Mouse (Mus musculus) left cerebral cortex, adult 11 months (tissue): Measurements from ENCODE around the gene Gstm7.
"Not testable (repeated sequence)": the region's sequence is repeated elsewhere in the genome, so short reads cannot be mapped to it uniquely, and the experiment has no call there.

Experiments used
- DNase-seq: peaks from one replicate; pipeline ENCODE4 v3.0.0; 2022; ENCODE audit warnings: low spot score

The Gstm7 gene

DNA sequence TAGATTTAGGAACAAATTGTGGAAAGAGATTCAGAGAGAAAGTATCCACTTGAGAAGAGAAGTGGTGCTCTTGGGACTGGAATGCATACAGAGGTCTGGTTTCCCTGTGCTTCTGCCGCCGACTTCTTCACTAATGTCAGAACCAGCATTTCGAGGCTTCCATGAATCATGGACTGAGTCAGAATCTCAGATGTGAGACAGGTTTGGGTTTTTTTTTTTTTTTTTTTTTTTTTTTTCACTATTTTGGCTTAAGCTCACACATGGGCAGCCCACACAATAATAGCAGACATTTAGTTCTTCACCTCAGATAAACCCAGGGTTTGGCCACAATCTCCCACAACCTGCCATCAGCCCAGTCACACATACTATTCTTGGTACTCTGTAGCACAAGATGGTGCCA lies 3.7 kb upstream of the Gstm7 start:
- DNase-seq: no peak

DNA sequence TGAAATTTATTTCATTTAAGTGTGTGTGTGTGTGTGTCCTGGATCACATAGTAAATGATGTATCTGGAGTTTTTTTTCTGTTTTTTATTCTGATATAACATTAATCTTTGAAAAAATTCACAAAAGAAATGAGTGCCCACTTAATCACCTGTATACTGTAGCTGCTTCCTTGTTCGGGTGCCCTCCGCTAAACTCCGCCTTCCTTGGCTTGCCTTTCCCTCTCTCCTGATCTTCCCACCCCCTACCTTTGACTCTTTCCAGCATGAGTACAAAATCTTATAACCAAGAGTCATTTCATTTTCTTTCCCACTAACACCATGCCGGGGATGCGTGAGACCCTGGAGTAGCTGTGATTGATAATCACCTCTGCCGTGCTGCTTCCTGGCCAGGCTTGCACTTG lies 511 bp upstream of the Gstm7 start:
- no peak for DNase-seq

DNA sequence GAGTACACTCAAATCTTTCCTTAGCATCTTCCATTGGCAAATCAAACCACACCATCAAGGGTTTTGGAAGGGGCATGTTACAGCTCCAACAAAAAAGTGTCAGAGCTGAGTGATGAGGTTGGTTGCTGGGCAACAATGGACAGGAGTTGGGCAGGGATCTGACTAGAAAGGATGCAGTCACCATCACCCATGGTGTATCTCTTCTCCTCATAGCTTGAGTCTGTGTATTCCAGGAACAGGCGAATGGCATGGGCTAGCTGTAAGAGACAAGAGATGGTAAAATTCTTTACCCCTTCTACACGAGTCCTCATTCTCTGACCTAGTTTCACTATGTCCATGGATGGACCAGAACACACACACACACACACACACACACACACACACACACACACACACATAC lies 483 bp downstream of the Gstm7 start:
- no peak for DNase-seq

DNA sequence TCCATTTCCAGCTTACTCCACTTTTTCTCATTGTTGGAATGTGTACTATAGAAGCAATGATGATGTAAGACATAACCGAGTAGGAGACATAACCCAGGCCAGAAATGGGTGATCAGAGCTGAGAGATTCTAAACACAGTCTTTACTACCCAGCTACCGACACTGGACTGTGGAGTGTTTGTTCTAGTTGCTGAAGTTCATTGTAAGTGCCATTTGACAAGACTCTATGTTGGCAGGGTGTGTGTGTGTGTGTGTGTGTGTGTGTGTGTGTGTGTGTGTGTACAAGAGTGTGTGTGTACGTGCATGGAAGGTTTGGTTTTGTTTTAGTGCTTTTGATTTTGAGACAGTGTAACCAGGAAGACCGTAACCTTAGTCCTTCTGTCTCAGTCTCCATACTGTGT lies 1.9 kb downstream of the Gstm7 start:
- DNase-seq: no peak

DNA sequence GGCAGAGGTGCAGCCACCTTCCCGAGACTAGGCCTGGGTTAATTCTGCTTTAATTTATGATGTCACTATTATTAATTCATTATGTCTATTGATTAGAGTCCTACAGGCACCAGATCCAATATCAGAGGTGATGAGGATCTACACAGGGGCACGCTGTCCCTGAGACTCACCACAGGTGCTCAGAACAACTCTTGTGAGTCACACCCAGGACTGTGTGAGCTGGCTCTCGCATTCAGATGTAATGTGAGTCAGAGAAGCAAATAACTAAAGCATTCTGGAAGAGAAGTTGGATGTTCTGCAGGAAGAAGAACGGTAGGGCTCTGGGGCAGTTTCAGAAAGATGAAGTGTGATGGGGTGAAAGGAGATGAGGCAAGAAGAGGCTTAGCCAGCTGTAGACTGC lies 2.4 kb downstream of the Gstm7 start:
- no peak for DNase-seq

DNA sequence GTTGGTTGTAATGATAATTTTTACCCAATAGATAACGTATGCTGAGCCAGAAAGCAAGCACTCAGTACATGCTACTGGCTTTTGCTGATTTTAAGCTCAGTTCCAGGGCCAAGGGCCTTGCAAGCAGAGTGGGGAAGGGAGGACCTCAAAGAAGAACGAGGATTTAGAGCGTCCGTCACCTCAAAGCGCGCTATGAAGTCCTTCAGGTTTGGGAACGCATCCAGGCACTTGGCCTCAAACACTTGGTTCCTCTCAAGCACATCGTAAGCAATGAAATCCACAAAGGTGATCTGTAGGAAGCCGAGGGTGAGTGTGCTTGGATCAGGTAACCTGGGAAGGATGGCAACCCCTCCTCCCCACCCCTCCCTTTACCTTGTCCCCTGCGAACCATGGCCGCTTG lies 2.9 kb downstream of the Gstm7 start:
- no peak for DNase-seq

DNA sequence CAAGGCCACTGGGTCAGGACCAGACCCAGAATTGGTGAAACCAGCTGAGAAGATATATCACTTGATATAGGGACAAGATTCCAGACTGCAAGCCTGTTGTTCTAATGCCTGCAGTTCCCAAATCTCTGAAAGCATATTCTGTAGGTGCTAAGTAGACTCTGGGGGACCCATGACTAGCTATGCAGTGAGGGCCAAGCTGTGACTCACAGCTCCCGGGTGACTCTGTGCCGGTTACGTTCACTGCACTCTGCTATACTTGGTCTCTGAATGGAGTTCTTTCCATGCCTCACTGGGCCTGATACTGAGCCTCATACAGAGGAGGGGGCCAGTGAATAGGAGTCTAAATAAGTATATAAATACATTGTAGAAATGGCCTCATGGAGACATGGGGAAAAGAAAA lies 3.8 kb downstream of the Gstm7 start:
- DNase-seq: no peak

DNA sequence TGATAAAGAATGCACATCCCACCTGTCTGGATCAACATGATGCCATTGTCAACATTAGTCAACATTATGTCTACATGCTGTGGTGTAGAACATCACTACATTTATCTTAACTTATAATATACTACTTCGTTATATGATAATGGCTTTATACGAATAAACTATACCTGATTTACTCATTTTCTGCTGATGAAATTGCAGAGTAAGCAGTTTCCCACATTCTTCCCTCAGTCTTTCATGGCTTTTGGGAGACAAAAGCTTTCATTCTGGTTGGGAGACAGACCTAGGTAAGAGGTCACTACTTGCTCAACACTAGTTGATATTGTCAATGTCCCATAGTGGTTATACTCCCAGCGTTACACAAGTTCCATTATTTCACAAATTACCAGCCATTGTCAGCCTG lies 6.3 kb downstream of the Gstm7 start:
- no peak for DNase-seq

DNA sequence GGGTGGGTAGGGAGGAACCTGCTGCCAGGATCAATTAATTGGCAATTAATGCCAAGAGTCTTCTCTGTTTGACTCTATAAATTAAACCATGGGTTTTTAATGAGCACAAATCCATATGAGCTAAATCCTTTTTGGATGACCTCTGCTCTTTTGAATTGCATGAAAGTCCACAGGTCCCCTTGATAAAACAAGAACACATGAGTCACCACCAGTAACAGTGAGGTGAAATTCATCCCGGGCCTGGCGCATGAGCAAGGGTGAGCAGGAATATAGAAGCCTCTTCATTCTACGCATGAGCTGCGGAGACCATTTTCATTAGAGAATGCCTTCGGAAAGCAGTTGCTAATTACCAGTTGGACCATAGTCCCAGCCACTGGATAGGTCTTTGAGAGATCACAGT lies 11.3 kb downstream of the Gstm7 start:
- no peak for DNase-seq

DNA sequence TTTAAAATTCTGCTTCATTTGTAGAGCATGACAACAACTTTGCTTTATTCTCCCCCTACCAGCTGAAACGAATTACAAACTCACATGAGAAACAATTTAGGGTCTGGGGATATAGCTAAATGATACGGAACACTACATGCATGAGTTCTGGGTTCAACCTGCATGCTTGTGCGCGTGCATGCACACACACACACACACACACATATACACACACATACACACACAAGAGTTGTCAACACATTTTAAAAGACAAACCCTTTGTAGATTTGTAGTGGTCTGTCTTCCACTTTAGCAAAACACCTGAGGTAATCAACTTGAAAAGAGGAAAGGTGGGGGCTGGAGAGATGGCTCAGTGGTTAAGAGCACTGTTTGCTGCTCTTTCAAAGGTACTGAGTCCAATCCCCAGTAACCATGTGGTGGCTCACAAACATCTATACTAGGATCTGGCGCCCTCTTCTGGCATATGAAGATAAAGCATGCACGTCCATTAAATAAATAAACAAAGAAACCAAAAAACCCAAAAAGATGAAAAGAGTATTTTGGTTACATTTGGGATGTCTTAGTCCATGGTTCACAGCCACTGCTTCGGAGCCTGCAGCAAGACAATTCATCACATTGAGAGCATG lies 13.7 kb downstream of the Gstm7 start:
- DNase-seq: no peak

DNA sequence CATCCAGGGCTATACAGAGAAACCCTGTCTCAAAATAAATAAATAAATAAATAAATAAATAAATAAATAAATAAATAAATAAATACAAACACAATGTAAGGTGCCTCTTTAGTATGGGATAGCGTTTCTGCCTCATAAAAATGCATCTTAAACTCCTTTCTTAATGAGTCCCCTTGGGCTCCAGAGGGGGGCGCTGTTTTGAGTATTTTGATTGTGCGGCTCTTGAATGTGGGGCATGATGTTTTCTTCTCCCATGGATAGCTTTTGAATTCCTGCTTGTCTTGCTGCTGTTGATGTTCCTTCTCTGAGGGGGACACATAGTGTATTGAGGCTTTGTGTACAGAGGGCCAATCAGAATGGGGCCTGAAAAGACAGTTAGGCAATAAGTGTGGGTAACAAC lies 14.5 kb downstream of the Gstm7 start:
- no peak for DNase-seq

DNA sequence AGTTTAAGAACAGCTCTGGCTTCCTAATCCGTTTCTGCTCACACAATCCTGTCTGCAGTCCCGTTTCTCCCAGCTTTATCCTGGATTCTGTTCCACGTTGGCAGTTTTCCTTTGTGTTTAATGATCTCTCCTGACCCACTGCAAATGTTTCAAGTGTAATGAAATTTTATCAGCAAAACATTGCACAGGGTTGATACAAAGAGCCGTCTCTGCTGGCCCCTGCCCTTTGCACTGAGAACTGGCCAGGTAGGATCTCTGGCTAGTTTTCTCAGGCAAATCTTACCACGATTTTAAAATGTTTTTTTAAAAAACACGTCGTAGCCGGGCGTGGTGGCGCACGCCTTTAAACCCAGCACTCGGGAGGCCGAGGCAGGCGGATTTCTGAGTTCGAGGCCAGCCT lies 14.9 kb downstream of the Gstm7 start:
- no peak for DNase-seq

DNA sequence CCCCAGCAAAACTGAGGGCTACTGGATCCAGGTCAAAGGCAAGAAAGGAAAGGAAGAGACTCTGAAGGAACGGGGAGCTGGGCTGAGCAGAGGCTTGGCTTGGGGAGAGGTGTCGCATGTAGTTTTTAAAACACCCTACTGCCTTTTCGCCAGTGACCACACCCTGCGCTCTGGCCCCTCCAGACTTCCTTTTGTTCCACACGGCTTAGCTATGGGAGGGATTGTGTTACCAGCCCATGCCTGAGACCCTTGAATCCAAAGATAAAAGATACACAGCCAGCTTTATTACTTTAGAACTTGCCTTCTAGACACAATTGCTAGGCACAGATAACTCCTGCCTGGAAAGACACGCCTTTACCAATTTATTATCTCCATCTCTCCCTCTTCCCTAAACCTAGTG lies 25.7 kb downstream of the Gstm7 start:
- DNase-seq: no peak

DNA sequence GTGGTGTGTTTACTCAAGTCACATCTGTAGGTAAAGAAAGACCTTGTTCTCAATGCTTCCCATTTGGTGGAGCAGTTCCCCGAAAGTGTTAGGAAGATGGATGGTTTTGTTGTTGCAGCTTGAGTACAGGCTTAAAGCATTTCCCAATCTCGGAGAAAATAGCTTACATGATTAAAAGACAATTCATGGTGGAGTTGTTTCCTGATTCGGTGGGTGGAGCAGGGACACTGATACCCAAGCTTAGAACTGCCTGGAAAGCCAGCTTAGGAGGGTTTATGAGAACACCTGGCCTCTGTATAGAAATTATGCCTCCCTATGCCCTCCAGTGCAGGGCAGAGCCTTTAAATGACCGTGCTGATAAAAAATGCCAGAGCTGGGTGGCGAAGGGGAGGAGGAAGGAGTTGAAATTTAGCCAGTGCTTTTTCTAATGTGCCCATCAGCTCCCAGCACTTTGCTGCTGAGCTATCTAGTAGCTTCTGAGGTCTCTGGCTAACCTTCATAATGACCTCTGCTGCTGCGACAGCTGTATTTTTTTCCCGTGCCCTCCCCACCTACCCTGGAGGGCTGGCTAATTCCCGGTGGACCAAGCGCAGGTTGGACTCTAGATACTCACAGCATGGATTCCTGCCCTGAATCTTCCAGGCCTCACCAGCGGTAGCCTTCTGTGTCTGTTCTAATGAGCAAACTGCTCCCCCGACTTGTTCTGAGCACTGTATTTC lies 30.5 kb downstream of the Gstm7 start:
- no peak for DNase-seq

DNA sequence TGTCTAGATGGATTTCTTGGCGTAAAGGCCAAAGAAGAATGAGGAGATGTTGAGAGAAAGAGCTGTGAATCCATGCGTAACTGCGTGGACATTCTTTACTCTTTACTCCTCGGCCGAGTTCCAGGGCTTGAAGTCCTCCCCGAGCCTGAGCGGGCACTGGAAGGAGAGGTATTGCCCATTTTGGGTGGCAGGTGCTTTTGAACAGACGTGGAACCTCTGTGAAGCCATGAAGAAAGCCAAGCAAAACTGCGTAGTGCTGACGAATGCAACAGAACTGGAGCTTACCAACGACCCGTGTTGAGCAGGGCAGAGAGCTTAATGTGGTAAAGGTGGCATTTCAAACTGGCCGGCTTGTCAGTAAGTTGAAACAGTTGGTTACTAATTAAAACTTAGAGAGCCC lies 32.9 kb downstream of the Gstm7 start:
- DNase-seq: no peak

DNA sequence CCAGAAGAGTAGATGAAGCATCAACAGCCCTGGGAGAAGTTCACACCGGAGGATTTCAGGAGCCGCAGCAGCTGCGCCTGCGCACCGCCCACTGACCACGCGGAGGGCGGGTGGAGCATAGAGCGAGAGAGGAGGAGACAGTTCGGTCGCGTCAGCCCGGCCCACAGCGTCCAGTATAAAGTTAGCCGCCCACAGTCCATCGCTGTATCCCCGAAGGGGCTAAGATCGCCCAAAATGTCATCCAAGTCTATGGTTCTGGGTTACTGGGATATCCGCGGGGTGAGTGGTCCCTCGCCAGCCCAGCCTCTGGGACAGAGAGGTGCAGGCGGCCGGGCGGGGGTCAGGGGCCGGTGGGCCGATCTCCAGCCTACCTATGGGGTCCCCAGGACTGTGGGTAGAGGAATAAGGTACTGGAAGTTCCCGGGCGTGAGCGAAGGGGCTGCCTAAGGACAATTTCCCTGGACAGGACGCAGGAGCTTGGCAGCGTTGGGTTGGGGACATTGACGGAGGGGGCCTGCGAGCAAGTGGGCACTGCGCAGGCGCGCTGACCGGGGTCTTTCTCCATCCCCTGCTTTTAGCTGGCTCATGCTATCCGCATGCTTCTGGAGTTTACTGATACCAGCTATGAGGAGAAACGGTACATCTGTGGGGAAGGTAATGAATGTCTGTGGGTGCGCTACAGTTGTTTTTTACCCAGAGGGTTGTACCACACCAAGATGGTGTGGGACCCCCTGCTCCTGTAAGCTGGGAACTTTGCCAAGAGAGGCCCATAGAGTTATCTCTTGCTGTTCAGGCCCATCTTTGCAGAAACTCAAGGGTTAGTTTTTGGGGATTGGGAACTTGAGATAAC lies 35.7 kb downstream of the Gstm7 start, which contains the start of gene Gstm5:
Gene Gstm5 (plus strand): TSS at position 102 of the 850 bp plus-strand sequence.
- peak; percentile 79 for DNase-seq

DNA sequence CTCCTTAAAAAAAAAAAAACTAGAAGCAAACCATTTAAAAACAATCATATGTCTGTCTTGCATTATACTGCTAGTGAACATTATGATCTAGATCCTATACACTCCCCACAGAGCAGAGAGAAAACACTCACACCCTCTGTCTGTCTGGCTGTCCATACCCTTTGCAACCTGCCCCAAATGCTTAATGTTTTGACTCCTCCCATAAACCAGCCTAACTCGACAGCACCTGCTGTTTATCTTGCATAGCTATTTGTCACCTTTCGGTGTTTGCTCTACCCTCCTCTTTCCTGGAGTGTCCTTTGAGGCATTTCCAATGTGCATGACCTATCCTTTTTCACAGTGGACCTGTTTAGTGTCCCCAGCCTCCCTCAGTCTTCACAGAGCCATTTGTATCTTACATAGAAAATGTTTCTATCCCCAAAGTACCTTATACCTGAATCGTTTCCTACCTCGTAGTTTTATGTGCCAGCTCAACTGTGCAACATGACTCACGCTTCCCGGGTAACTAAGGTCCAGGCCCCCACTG lies 36.4 kb downstream of the Gstm7 start:
- no peak for DNase-seq

DNA sequence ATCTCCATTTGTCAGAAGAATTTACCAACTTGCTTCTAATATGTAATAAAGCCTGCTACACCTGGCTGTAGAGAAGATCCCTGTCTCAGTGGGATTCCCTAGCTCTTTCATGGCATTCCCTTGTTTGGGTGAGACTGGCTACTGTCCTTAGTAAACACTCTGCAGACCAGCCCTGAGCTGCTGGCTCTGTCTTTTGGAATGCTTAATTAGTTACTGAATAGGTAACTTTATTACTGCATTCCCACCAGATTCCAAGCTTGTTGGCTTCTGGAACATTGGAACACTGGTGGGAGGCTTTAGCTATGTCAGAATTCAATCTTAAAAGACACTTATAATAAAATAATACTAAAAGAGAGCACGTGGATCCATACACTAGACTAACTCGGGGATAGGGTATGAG lies 42.4 kb downstream of the Gstm7 start:
- not testable (repeated sequence) for DNase-seq

DNA sequence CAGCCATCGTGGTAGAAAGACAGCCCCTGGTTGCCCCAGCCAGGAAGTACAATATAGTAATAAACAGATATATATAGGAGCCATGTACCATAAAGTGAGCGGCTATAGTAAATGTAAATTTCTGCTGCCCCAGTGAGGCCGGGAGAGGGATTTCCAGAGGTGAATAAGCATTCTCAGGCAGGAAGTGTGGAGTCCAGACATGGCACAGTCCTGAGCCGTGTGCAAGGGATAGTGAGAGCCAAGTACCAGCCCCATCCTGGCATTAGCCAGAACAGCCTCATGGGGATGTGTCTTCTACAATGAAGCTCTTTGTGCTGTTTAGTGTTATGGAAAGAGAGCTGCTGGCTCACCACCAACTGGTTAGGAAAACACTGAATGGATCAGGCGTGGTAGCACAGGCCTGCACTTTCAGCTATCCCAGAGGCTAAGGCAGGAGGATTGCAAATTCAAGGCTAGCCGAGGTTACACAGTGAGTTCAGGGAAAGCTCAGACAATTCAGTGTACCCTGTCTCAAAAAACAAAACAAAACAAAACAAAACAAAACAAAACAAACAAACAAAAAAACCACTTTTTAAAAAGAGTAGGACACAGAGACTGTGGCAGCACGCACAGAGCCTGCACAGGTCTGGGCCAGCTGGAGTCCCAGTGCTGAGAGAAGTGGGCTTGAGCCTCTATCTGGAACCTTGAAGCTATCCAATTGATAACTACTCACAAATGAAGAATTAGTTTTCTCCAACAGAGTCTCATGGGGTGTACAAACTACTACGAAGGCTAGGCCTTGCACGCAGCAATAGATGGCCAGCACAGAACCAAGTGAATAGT lies 43.7 kb downstream of the Gstm7 start:
- DNase-seq: peak; percentile 75

DNA sequence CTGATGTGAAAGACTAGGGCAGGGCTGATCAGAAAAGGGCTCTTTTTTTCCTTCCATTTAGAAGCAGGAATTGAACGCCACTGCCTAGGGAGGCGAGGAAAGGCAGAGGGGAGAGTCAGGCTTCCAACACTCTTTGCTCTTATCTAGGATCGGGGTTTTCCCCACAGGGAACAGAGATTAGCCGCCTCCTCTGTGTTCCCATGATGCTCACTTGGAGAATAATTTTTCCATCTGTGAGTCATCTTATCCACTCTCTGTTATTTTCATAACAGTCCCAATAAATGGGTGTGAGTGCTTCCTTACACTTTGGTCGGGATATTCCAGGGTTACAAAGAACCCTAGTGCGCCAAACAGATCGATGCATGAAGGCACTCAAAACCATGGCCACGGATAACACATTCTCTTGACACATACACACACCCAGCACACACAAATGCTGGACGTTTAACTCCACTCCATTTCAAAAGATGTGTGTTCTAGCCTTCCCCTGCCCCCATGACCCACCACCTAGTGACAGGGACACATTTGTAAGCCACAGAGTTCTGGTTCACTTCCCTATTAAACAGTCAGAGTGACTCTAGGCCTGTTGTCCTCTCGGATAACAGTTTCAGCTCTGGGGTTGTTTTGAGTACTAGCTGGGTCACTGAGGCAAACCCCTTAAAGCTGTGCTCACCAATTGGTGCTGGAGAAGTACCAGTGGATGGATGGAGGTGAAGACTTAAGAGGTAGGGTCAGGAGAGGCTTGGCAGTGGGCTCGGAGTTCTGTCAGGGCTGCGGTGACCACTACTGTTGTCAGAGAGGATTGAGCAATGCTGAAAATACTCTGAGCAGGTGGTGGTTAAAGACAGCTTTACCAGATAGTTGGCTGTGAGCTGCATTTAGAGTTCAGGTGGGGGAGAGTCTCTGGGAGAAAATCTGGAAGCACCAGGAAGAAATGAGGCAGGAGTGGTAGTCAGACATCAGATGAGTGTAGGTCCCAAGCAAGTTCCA lies 53.6 kb downstream of the Gstm7 start:
- DNase-seq: no peak

DNA sequence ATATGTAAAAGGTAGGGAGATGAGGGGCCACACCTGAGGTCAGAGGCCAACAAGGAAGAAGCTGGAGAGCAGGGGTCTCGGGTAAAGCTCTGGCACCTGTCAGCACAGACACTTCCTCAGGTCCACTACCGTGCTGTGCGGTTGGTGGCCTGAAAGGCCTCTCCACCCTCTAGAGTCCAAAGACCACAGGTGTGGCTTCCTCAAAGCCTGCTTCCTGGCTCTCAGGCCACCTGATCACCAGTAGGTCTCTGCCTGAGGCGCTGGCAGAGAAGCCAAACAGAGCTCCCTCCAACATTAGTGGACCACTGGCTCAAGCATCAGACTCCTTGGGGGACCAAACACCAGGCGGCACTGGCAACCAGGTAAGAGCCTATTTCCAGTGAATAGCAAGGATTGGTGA lies 54.6 kb downstream of the Gstm7 start, which contains the start of gene Eps8l3:
Gene Eps8l3 (plus strand): TSS at position 225 of the 400 bp plus-strand sequence.
- DNase-seq: no peak
